Mouse (Mus musculus) intestine, embryonic 14.5 days (tissue): ENCODE measurements around the gene Vars. TPM values are rescaled to one million over a fixed set of nuclear protein-coding genes. Genes with fewer than 3 reads are reported as not detected.

ENCODE experiments used
- ATAC-seq: fragments of 200-750 bp; cut with Nextera tagmentation; replicated peaks from 2 replicates; pipeline ENCODE4 v1.8.0; 2017; ENCODE audit warnings: low read depth, moderate number of reproducible peaks, moderate TSS enrichment, moderate library complexity; ENCODE audit not compliant: low FRiP score, low TSS enrichment
- DNase-seq: peaks from one replicate; pipeline ENCODE4 v3.0.0-alpha.2; 2018; ENCODE audit warnings: low spot score
- H3K27ac ChIP-seq: fragments of 300-500 bp; sonication (generic); 2 replicates; pipeline ENCODE4 v1.5.1; 2014; ENCODE audit warnings: low read depth, mild to moderate bottlenecking, control low read depth
- H3K27me3 ChIP-seq: fragments of 300-500 bp; sonication (generic); replicated peaks from 2 replicates; pipeline ENCODE4 v1.6.1; 2014; ENCODE audit warnings: low read length, control low read depth; ENCODE audit not compliant: control insufficient read depth, insufficient read depth
- H3K36me3 ChIP-seq: fragments of 300-500 bp; sonication (generic); 2 replicates; pipeline ENCODE4 v1.6.1; 2014; ENCODE audit warnings: low read length, control low read depth; ENCODE audit not compliant: control insufficient read depth, insufficient read depth
- H3K4me1 ChIP-seq: fragments of 300-500 bp; sonication (generic); replicated peaks from 2 replicates; pipeline ENCODE4 v1.6.1; 2014; ENCODE audit warnings: low read length, control low read depth, mixed read lengths; ENCODE audit not compliant: control insufficient read depth, insufficient read depth
- H3K4me2 ChIP-seq: fragments of 300-500 bp; sonication (generic); 2 replicates; pipeline ENCODE4 v1.6.1; 2014; ENCODE audit warnings: low read length
- H3K4me3 ChIP-seq: fragments of 300-500 bp; sonication (generic); 2 replicates; pipeline ENCODE4 v1.5.1; 2014; ENCODE audit warnings: low read depth, low read length, control low read depth, mixed read lengths
- H3K9ac ChIP-seq: fragments of 300-500 bp; sonication (generic); 2 replicates; pipeline ENCODE4 v1.6.1; 2014; ENCODE audit warnings: mild to moderate bottlenecking, low read length
- H3K9me3 ChIP-seq: fragments of 300-500 bp; sonication (generic); 2 replicates; pipeline ENCODE4 v1.6.1; 2016; ENCODE audit warnings: low read length, control low read depth; ENCODE audit not compliant: control insufficient read depth
- WGBS: fragments of 180-500 bp; shearing (Covaris S2); extraction: QIAGEN DNeasy Blood & Tissue Kit; methylation state at CpG from one replicate; pipeline ENCODE4 v1.1.7; 2014; 5-methylcytosine and 5-hydroxymethylcytosine counted together
- polyA plus RNA-seq: library from polyadenylated mRNA; unstranded; fragments of >200 nt; fragmentation: Nextera tagmentation; extraction: Ambion mirVana; gene quantifications from 2 replicates; pipeline ENCODE4 v1.2.1, GENCODE M21; 2014

Gene Vars
- polyA plus RNA-seq, 1 experiment from 2014 or later = 133 TPM

- peak overlapping the region; percentile 96 for H3K27ac ChIP-seq
- H3K4me3 ChIP-seq = peak overlapping the region; percentile 71
- DNase-seq (peak; percentile 89), ATAC-seq (peak; percentile 16)
- peaks cover 31% of the 10 kb centered on the region for H3K36me3 ChIP-seq
- peaks cover 45% of the 10 kb centered on the region for H3K4me1 ChIP-seq
- no peaks in the 10 kb centered on the region for H3K27me3 ChIP-seq
- WGBS = under 1% methylated on average over 26 of the region's 27 CpGs
- H3K9ac ChIP-seq = peak overlapping the region; percentile 60
- no peaks in the 10 kb centered on the region for H3K9me3 ChIP-seq
- peak overlapping the region; percentile 98 for H3K4me2 ChIP-seq
Observed at GRCm38 (mm10) chr17:35050126-35050750, 49.5 kb downstream of the Vars start.

- H3K4me2 ChIP-seq = peak overlapping the region; percentile 98
- under 1% methylated on average over 21 of the region's 21 CpGs for WGBS
- peaks cover 39% of the 10 kb centered on the region for H3K4me1 ChIP-seq
- peak overlapping the region; percentile 60 for H3K9ac ChIP-seq
- H3K36me3 ChIP-seq = peaks cover 43% of the 10 kb centered on the region
- peak overlapping the region; percentile 71 for H3K4me3 ChIP-seq
- DNase-seq = peak; percentile 78
- no peaks in the 10 kb centered on the region for H3K27me3 ChIP-seq
- ATAC-seq = peak; percentile 68
- peak overlapping the region; percentile 96 for H3K27ac ChIP-seq
- no peaks in the 10 kb centered on the region for H3K9me3 ChIP-seq
Observed at GRCm38 (mm10) chr17:35051156-35052086, 50.6 kb downstream of the Vars start.

GRCm38 (mm10) chr17:35052271-35052798 is 51.5 kb downstream of the Vars start:
- peaks cover 50% of the 10 kb centered on the region for H3K36me3 ChIP-seq
- H3K27me3 ChIP-seq = no peaks in the 10 kb centered on the region
- WGBS = 75% methylated on average over 12 of the region's 12 CpGs
- H3K27ac ChIP-seq = peak overlapping the region; percentile 96
- H3K4me1 ChIP-seq = peaks cover 35% of the 10 kb centered on the region
- peak overlapping the region; percentile 71 for H3K4me3 ChIP-seq
- H3K9ac ChIP-seq = peak overlapping the region; percentile 60
- no peaks in the 10 kb centered on the region for H3K9me3 ChIP-seq
- ATAC-seq (no peak), DNase-seq (no peak)
- peak overlapping the region; percentile 98 for H3K4me2 ChIP-seq

GRCm38 (mm10) chr17:35055691-35056495 is 55.1 kb downstream of the Vars start:
- 92% methylated on average over 7 of the region's 7 CpGs for WGBS
- Histone ChIP-seq H3K27me3 (no peaks in the 10 kb centered on the region), H3K36me3 (peaks cover 67% of the 10 kb centered on the region), H3K9me3 (no peaks in the 10 kb centered on the region), H3K4me2 (no peak overlapping the region), H3K9ac (no peak overlapping the region), H3K27ac (no peak overlapping the region), H3K4me3 (no peak overlapping the region), H3K4me1 (peaks cover 21% of the 10 kb centered on the region)
- ATAC-seq = no peak
- no peak for DNase-seq

GRCm38 (mm10) chr17:35057090-35057489 is 56.3 kb downstream of the Vars start:
- DNase-seq = no peak
- no peak overlapping the region for H3K4me2 ChIP-seq
- no peak overlapping the region for H3K9ac ChIP-seq
- no peaks in the 10 kb centered on the region for H3K27me3 ChIP-seq
- H3K36me3 ChIP-seq = peaks cover 77% of the 10 kb centered on the region
- H3K4me1 ChIP-seq = peaks cover 20% of the 10 kb centered on the region
- no peak for ATAC-seq
- H3K9me3 ChIP-seq = no peaks in the 10 kb centered on the region
- 73% methylated on average over 3 of the region's 3 CpGs for WGBS
- H3K4me3 ChIP-seq = no peak overlapping the region
- H3K27ac ChIP-seq = no peak overlapping the region

- WGBS = 58% methylated on average over 9 of the region's 9 CpGs
- peak overlapping the region; percentile 89; the same call in 1 of the 2 replicates for H3K4me3 ChIP-seq
- peak; percentile 5; the same call in 1 of the 2 replicates for ATAC-seq
- H3K27me3 ChIP-seq = no peaks in the 10 kb centered on the region
- no peaks in the 10 kb centered on the region for H3K9me3 ChIP-seq
- peak overlapping the region; percentile 99; the same call in 1 of the 2 replicates for H3K4me2 ChIP-seq
- peaks cover 68% of the 10 kb centered on the region for H3K36me3 ChIP-seq
- H3K27ac ChIP-seq = peak overlapping the region; percentile 94; the same call in 1 of the 2 replicates
- H3K4me1 ChIP-seq = peaks cover 12% of the 10 kb centered on the region
- H3K9ac ChIP-seq = 0 out of 2 replicates have a peak overlapping the region, but pooled peaks have one; percentile 5
- DNase-seq = no peak
Observed at GRCm38 (mm10) chr17:35058316-35058715, 57.5 kb downstream of the Vars start.

GRCm38 (mm10) chr17:35058911-35059892 is 58.4 kb downstream of the Vars start, which contains the start of gene Ddah2:
Gene Ddah2, plus strand, starts transcription at chr17:35059035.
- H3K9ac ChIP-seq = peak within 1 kb of the TSS; percentile 81
- under 1% methylated on average over 57 of the region's 57 CpGs for WGBS
- no peaks in the 10 kb centered on the region for H3K27me3 ChIP-seq
- DNase-seq (peak; percentile 97), ATAC-seq (peak; percentile 91)
- H3K4me3 ChIP-seq = peak within 1 kb of the TSS; percentile 89
- peaks cover 13% of the 10 kb centered on the region for H3K4me1 ChIP-seq
- peak within 1 kb of the TSS; percentile 94 for H3K27ac ChIP-seq
- no peaks in the 10 kb centered on the region for H3K9me3 ChIP-seq
- peaks cover 59% of the 10 kb centered on the region for H3K36me3 ChIP-seq
- peak within 1 kb of the TSS; percentile 99 for H3K4me2 ChIP-seq
